Mouse (Mus musculus) stomach, postnatal 0 days (tissue): ENCODE measurements at regions not wholly inside any gene's neighbourhood (a gene's known extent, or its start where the extent isn't known, plus 50 kb on each side); places are given as distances from the start of the nearest gene placed in this dataset.

Experiments
- CTCF ChIP-seq: IDR thresholded peaks from 2 replicates; pipeline ENCODE4 v1.5.1; 2016; ENCODE audit warnings: antibody characterized with exemption, low read depth, mild to moderate bottlenecking, moderate library complexity
- EP300 ChIP-seq: optimal IDR thresholded peaks from 2 replicates; pipeline ENCODE3; 2016; ENCODE audit warnings: antibody characterized with exemption

- TF ChIP-seq CTCF (no peak), EP300 (no peak)
Observed at GRCm38 (mm10) chr14:54158214-54158965, 95.5 kb downstream of the Dad1 start.
